Mouse (Mus musculus) kidney, embryonic 14.5 days (tissue): ENCODE data around the gene Smyd3. TPM values are rescaled to one million over a fixed set of nuclear protein-coding genes. Genes with fewer than 3 reads are reported as not detected.

Experiments used
- ATAC-seq: fragments of 200-750 bp; cut with Nextera tagmentation; 2 replicates; pipeline ENCODE4 v1.8.0; 2017; ENCODE audit warnings: moderate number of reproducible peaks, mild to moderate bottlenecking, moderate TSS enrichment, moderate library complexity; ENCODE audit not compliant: low FRiP score, low TSS enrichment
- H3K27ac ChIP-seq: fragments of 300-500 bp; sonication (generic); 2 replicates; pipeline ENCODE4 v1.5.1; 2014; ENCODE audit warnings: low read depth, mild to moderate bottlenecking, low read length, moderate library complexity, mixed read lengths
- H3K27me3 ChIP-seq: fragments of 300-500 bp; sonication (generic); 2 replicates; pipeline ENCODE4 v1.6.1; 2014; ENCODE audit warnings: mild to moderate bottlenecking, low read length; ENCODE audit not compliant: control insufficient read depth, insufficient read depth
- H3K36me3 ChIP-seq: fragments of 300-500 bp; sonication (generic); 2 replicates; pipeline ENCODE4 v1.6.1; 2014; ENCODE audit warnings: low read length, mixed read lengths; ENCODE audit not compliant: control insufficient read depth, insufficient read depth
- H3K4me1 ChIP-seq: fragments of 300-500 bp; sonication (generic); 2 replicates; pipeline ENCODE4 v1.6.1; 2014; ENCODE audit warnings: low read length, mixed read lengths; ENCODE audit not compliant: control insufficient read depth, insufficient read depth
- H3K4me2 ChIP-seq: fragments of 300-500 bp; sonication (generic); replicated peaks from 2 replicates; pipeline ENCODE4 v1.6.1; 2014; ENCODE audit warnings: low read depth, mild to moderate bottlenecking, low read length
- H3K4me3 ChIP-seq: fragments of 300-500 bp; sonication (generic); 2 replicates; pipeline ENCODE4 v1.5.1; 2014; ENCODE audit warnings: mild to moderate bottlenecking, low read length
- H3K9ac ChIP-seq: fragments of 300-500 bp; sonication (generic); 2 replicates; pipeline ENCODE4 v1.6.1; 2014; ENCODE audit warnings: low read depth, mild to moderate bottlenecking, low read length, moderate library complexity
- H3K9me3 ChIP-seq: fragments of 300-500 bp; sonication (generic); 2 replicates; pipeline ENCODE4 v1.6.1; 2016; ENCODE audit warnings: low read length; ENCODE audit not compliant: control insufficient read depth
- WGBS: fragments of 180-500 bp; shearing (Covaris S2); extraction: QIAGEN DNeasy Blood & Tissue Kit; methylation state at CpG from one replicate; pipeline ENCODE4 v1.1.7; 2014; 5-methylcytosine and 5-hydroxymethylcytosine counted together
- polyA plus RNA-seq: library from polyadenylated mRNA; unstranded; fragments of >200 nt; fragmentation: Nextera tagmentation; extraction: Ambion mirVana; gene quantifications from 2 replicates; pipeline ENCODE4 v1.2.1, GENCODE M21; 2014

The Smyd3 gene
- polyA plus RNA-seq, 1 experiment from 2014 or later: 21.5 TPM

- Histone ChIP-seq H3K9ac (no peak overlapping the region), H3K27me3 (no peaks in the 10 kb centered on the region), H3K9me3 (no peaks in the 10 kb centered on the region), H3K4me1 (peaks cover 25% of the 10 kb centered on the region), H3K4me3 (no peak overlapping the region), H3K27ac (peak overlapping the region; percentile 73), H3K4me2 (no peak overlapping the region), H3K36me3 (no peaks in the 10 kb centered on the region)
- ATAC-seq: peak; percentile 72
- WGBS: 15% methylated on average over 9 of the region's 9 CpGs
Measured at GRCm38 (mm10) chr1:179458236-179458986, 59.4 kb downstream of the Smyd3 start.

GRCm38 (mm10) chr1:179454600-179454999, 63.2 kb downstream of the Smyd3 start:
- no peak for ATAC-seq
- Histone ChIP-seq H3K36me3 (no peaks in the 10 kb centered on the region), H3K4me3 (no peak overlapping the region), H3K9ac (0 out of 2 replicates have a peak overlapping the region, but pooled peaks have one; percentile 1), H3K27ac (no peak overlapping the region), H3K27me3 (no peaks in the 10 kb centered on the region), H3K9me3 (no peaks in the 10 kb centered on the region), H3K4me1 (peaks cover 18% of the 10 kb centered on the region; the same call in 1 of the 2 replicates), H3K4me2 (no peak overlapping the region)
- WGBS: 70% methylated on average over 6 of the region's 6 CpGs

GRCm38 (mm10) chr1:179451211-179451610, 66.6 kb downstream of the Smyd3 start:
- H3K9ac ChIP-seq: no peak overlapping the region
- no peak overlapping the region for H3K4me3 ChIP-seq
- no peaks in the 10 kb centered on the region for H3K36me3 ChIP-seq
- H3K4me2 ChIP-seq: no peak overlapping the region
- H3K9me3 ChIP-seq: no peaks in the 10 kb centered on the region
- no peak for ATAC-seq
- no peaks in the 10 kb centered on the region for H3K4me1 ChIP-seq
- no peak overlapping the region for H3K27ac ChIP-seq
- no peaks in the 10 kb centered on the region for H3K27me3 ChIP-seq
- WGBS: 98% methylated on average over 2 of the region's 2 CpGs

GRCm38 (mm10) chr1:179446845-179447212, 71.0 kb downstream of the Smyd3 start:
- Histone ChIP-seq H3K27me3 (no peaks in the 10 kb centered on the region), H3K4me2 (no peak overlapping the region; the same call in 1 of the 2 replicates)
- no peak for ATAC-seq

GRCm38 (mm10) chr1:179446127-179446844, 71.6 kb downstream of the Smyd3 start:
- WGBS: 45% methylated on average over 17 of the region's 17 CpGs
- H3K27ac ChIP-seq: no peak overlapping the region
- peak; percentile 33; the same call in 1 of the 2 replicates for ATAC-seq
- no peak overlapping the region for H3K9ac ChIP-seq
- H3K4me3 ChIP-seq: no peak overlapping the region
- H3K4me2 ChIP-seq: no peak overlapping the region
- H3K9me3 ChIP-seq: no peaks in the 10 kb centered on the region
- no peaks in the 10 kb centered on the region; the same call in 1 of the 2 replicates for H3K4me1 ChIP-seq
- H3K27me3 ChIP-seq: no peaks in the 10 kb centered on the region
- no peaks in the 10 kb centered on the region for H3K36me3 ChIP-seq

More at GRCm38 (mm10) chr1:179446845-179447212, 71.0 kb downstream of the Smyd3 start:
- Histone ChIP-seq H3K36me3 (no peaks in the 10 kb centered on the region), H3K9me3 (no peaks in the 10 kb centered on the region), H3K4me1 (no peaks in the 10 kb centered on the region; the same call in 1 of the 2 replicates), H3K9ac (no peak overlapping the region), H3K4me3 (no peak overlapping the region), H3K27ac (no peak overlapping the region)
- 53% methylated on average over 2 of the region's 2 CpGs for WGBS

GRCm38 (mm10) chr1:179443835-179444234, 74.0 kb downstream of the Smyd3 start:
- ATAC-seq: no peak
- Histone ChIP-seq H3K27ac (no peak overlapping the region), H3K9ac (no peak overlapping the region), H3K4me2 (no peak overlapping the region), H3K27me3 (no peaks in the 10 kb centered on the region), H3K9me3 (no peaks in the 10 kb centered on the region), H3K36me3 (no peaks in the 10 kb centered on the region), H3K4me3 (no peak overlapping the region), H3K4me1 (no peaks in the 10 kb centered on the region; the same call in 1 of the 2 replicates)
- WGBS: 51% methylated on average over 13 of the region's 13 CpGs

- Histone ChIP-seq H3K9me3 (no peaks in the 10 kb centered on the region), H3K9ac (no peak overlapping the region), H3K27ac (no peak overlapping the region), H3K36me3 (no peaks in the 10 kb centered on the region), H3K4me2 (no peak overlapping the region), H3K4me3 (no peak overlapping the region), H3K4me1 (no peaks in the 10 kb centered on the region; the same call in 1 of the 2 replicates), H3K27me3 (no peaks in the 10 kb centered on the region)
- 52% methylated on average over 8 of the region's 8 CpGs for WGBS
- no peak for ATAC-seq
Measured at GRCm38 (mm10) chr1:179443423-179443822, 74.4 kb downstream of the Smyd3 start.

GRCm38 (mm10) chr1:179436596-179436995, 81.2 kb downstream of the Smyd3 start:
- ATAC-seq: no peak
- Histone ChIP-seq H3K4me3 (no peak overlapping the region), H3K27ac (no peak overlapping the region), H3K4me1 (no peaks in the 10 kb centered on the region), H3K9me3 (no peaks in the 10 kb centered on the region), H3K36me3 (no peaks in the 10 kb centered on the region), H3K27me3 (no peaks in the 10 kb centered on the region), H3K9ac (no peak overlapping the region), H3K4me2 (no peak overlapping the region)
- 76% methylated on average over 11 of the region's 11 CpGs for WGBS
